Comparison of ENCODE assay signal across 15 mouse cellular contexts in the genomic region with DNA sequence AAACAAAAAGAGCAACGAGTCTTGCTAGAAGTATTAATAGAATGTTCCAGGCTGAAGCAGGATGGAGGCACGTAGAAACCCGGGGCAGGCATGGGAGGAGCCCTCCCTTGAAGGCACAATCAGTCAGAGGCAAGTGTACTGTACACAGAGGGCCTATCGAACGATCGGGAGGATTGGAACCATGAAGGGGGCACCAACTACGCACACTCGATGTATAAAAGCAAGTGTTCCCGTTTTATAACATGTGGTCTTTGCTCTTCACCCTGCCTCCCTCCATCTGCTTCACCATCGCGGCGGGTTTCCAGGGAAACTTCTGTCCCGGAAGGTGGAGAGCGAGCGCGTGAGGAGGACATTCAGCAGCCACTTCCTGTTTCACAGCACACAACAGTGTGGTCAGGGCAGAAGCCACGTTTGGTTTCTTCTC. TPM values are rescaled to one million over a fixed set of nuclear protein-coding genes. Genes with fewer than 3 reads are reported as not detected.
DNase-seq lines count a peak whose midpoint lies in the region; ATAC-seq and TF ChIP-seq lines count a peak whose summit lies in the region.
"Had no signal": no experiment of that assay in that cellular context is flagged by ENCODE, and none has a peak within 500 bp of the region (broad histone marks: within the 10 kb centered on the region; RNA-seq: fewer than 3 reads in every experiment).

No protein-coding gene starts in this region.

- ATAC-seq in liver, embryonic 16.5 days (ENCODE audit: low read depth), result peak; percentile 35; the same call in 1 of the 2 replicates

- no peaks in the 10 kb centered on the region for H3K9me3 ChIP-seq in liver, embryonic 16.5 days (replicated peaks; ENCODE audit: control insufficient read depth, low read length)
- H3K9me3 ChIP-seq: hindbrain, embryonic 12.5 days; neural tube, embryonic 12.5 days had no signal

- H3K4me3 ChIP-seq in testis, adult 2 months (ENCODE audit: control insufficient read depth, low read depth, low read length), result peak overlapping the region; percentile 87
- H3K4me3 ChIP-seq in liver, embryonic 16.5 days (ENCODE audit: low read depth, low read length), result no peak overlapping the region
- no peak overlapping the region for H3K4me3 ChIP-seq in gastrocnemius, adult 2 months
- H3K4me3 ChIP-seq: hindbrain, embryonic 12.5 days; left cerebral cortex, adult 2 months; neural tube, embryonic 12.5 days had no signal

- H3K9ac ChIP-seq in liver, embryonic 16.5 days (ENCODE audit: low read depth, low read length), result no peak overlapping the region
- H3K9ac ChIP-seq: hindbrain, embryonic 12.5 days; lung, embryonic 14.5 days; neural tube, embryonic 12.5 days had no signal

- TF ChIP-seq POLR2A in testis, adult 2 months (IDR thresholded peaks at IDR 0.05; ENCODE audit: control insufficient read depth, low read depth, low read length), result no peak; the same call in 1 of the 2 replicates

- 0 out of 2 replicates have a peak overlapping the region, but pooled peaks have one; percentile 29 for H3K27ac ChIP-seq in testis, adult 2 months (ENCODE audit: control insufficient read depth, insufficient read depth, low read depth, low read length)
- H3K27ac ChIP-seq in liver, embryonic 16.5 days (ENCODE audit: low read length), result no peak overlapping the region
- H3K27ac ChIP-seq in gastrocnemius, adult 2 months, result no peak overlapping the region
- H3K27ac ChIP-seq: hindbrain, embryonic 12.5 days; left cerebral cortex, adult 2 months; neural tube, embryonic 12.5 days had no signal

- no peaks in the 10 kb centered on the region for H3K36me3 ChIP-seq in testis, adult 2 months (ENCODE audit: control insufficient read depth, insufficient read depth, low read length)
- no peaks in the 10 kb centered on the region for H3K36me3 ChIP-seq in liver, embryonic 16.5 days (ENCODE audit: control insufficient read depth, insufficient read depth)
- H3K36me3 ChIP-seq: hindbrain, embryonic 12.5 days; neural tube, embryonic 12.5 days had no signal

- no peak for TF ChIP-seq CTCF in testis, adult 2 months (IDR thresholded peaks at IDR 0.05; ENCODE audit: control insufficient read depth, insufficient read depth, insufficient replicate concordance, low read depth, low read length)
- no peak for TF ChIP-seq CTCF in gastrocnemius, adult 2 months (IDR thresholded peaks at IDR 0.05)

- 29% methylated on average over 17 of the region's 17 CpGs for WGBS in liver, embryonic 16.5 days (ENCODE audit: insufficient replicate concordance)

- H3K4me2 ChIP-seq in liver, embryonic 16.5 days (ENCODE audit: low read depth, low read length), result peak overlapping the region; percentile 22; the same call in 1 of the 2 replicates
- H3K4me2 ChIP-seq: hindbrain, embryonic 12.5 days; lung, embryonic 14.5 days; neural tube, embryonic 12.5 days had no signal

- peaks cover 6% of the 10 kb centered on the region for H3K4me1 ChIP-seq in testis, adult 2 months (ENCODE audit: control insufficient read depth, insufficient read depth, low read length)
- H3K4me1 ChIP-seq in liver, embryonic 16.5 days (ENCODE audit: control insufficient read depth, low read depth, low read length), result no peaks in the 10 kb centered on the region; the same call in 1 of the 2 replicates
- H3K4me1 ChIP-seq: hindbrain, embryonic 12.5 days; neural tube, embryonic 12.5 days had no signal

- intact Hi-C loops in gastrocnemius, postnatal 14 days (cut with DNase I; ENCODE audit: low total_unique reads), result no loop called here
- intact Hi-C loops in gastrocnemius, adult 2 months (cut with DNase I), result no loop called here

- no peaks in the 10 kb centered on the region for H3K27me3 ChIP-seq in testis, adult 2 months (ENCODE audit: control insufficient read depth, insufficient read depth, low read length)
- H3K27me3 ChIP-seq in liver, embryonic 16.5 days (ENCODE audit: control insufficient read depth, insufficient read depth, low read depth, low read length), result no peaks in the 10 kb centered on the region
- H3K27me3 ChIP-seq: hindbrain, embryonic 12.5 days; neural tube, embryonic 12.5 days had no signal

- peak; percentile 11 for DNase-seq in gastrocnemius, postnatal 14 days
- DNase-seq in gastrocnemius, adult 18-20 months (ENCODE audit: low spot score), result no peak
- DNase-seq in testis, postnatal 10 days (ENCODE audit: low spot score), result no peak
- DNase-seq in thymus, postnatal 25 days, result peak; percentile 21
- no peak for DNase-seq in embryo, embryonic 10.5 days (ENCODE audit: low spot score)
- DNase-seq in gastrocnemius, adult 2 months, result no peak
- DNase-seq: cerebellum, postnatal 14 days; gastrocnemius, postnatal 10 days; lung, embryonic 14.5 days had no signal

RNA-seq across cellular contexts. Expression of gene Snx18, which starts 17.4 kb away (rescaled TPM):
- 10 to 100 TPM; 14.1 to 18.5 TPM for total RNA-seq in gastrocnemius, postnatal 14 days (2021)
- total RNA-seq in gastrocnemius, adult 18-20 months (2021), result 10 to 100 TPM in 1 of 2 experiments, 1 to 10 TPM in 1; 9.2 to 11.3 TPM
- 2.0 and 2.6 TPM in 2 replicates for polyA plus RNA-seq in testis, adult 2 months (2012; rRNA removed)
- polyA plus RNA-seq in liver, embryonic 16.5 days (2015; fragmentation: Nextera tagmentation; extraction: Ambion mirVana), result 4.0 and 4.7 TPM in 2 replicates
- total RNA-seq in gastrocnemius, adult 2 months (2021), result 10 to 100 TPM in 1 of 2 experiments, 1 to 10 TPM in 1; 9.2 to 13.6 TPM

RNA-seq across cellular contexts. Expression of gene Hspb3, which starts 27.7 kb away (rescaled TPM):
- 10 to 100 TPM; 58.1 to 83.0 TPM for total RNA-seq in gastrocnemius, postnatal 14 days (2021)
- total RNA-seq in gastrocnemius, adult 18-20 months (2021), result 10 to 100 TPM; 47.7 to 56.6 TPM
- not detected in 2 replicates for polyA plus RNA-seq in testis, adult 2 months (2012; rRNA removed)
- polyA plus RNA-seq in liver, embryonic 16.5 days (2015; fragmentation: Nextera tagmentation; extraction: Ambion mirVana), result 0.35 and 0.70 TPM in 2 replicates
- 10 to 100 TPM; 45.0 to 51.6 TPM for total RNA-seq in gastrocnemius, adult 2 months (2021)
- polyA plus RNA-seq: kidney, embryonic 14.5 days; lung, embryonic 14.5 days had no signal

Comparison
In these comparisons a context has a peak if more than half of its experiments do, and no peak if none do; other contexts are left out.
1. DNase-seq: peak in gastrocnemius, postnatal 14 days (single experiment) and thymus, postnatal 25 days (single experiment); none in gastrocnemius, adult 18-20 months (single experiment), testis, postnatal 10 days (single experiment), embryo, embryonic 10.5 days (single experiment) and gastrocnemius, adult 2 months (single experiment).